ENCODE assay signal across 8 mouse cellular contexts in genomic region chr19:60730281-60730852, GRCm38 (mm10). TPM values are rescaled to one million over a fixed set of nuclear protein-coding genes. Genes with fewer than 3 reads are reported as not detected.
DNase-seq lines count a peak whose midpoint lies in the region; ATAC-seq and TF ChIP-seq lines count a peak whose summit lies in the region.
"Had no signal": no experiment of that assay in that cellular context is flagged by ENCODE, and none has a peak within 500 bp of the region (broad histone marks: within the 10 kb centered on the region; RNA-seq: fewer than 3 reads in every experiment).

No protein-coding gene starts in this region.

- H3K4me1 ChIP-seq in neural tube, embryonic 15.5 days = no peaks in the 10 kb centered on the region
- no peaks in the 10 kb centered on the region for H3K4me1 ChIP-seq in intestine, postnatal 0 days (replicated peaks; ENCODE audit: control insufficient read depth, insufficient read depth, low read length)
- H3K4me1 ChIP-seq: stomach, embryonic 15.5 days had no signal

- no peak for ATAC-seq in neural tube, embryonic 15.5 days (ENCODE audit: low FRiP score)
- ATAC-seq in intestine, postnatal 0 days = no peak

- DNase-seq in neural tube, embryonic 10.5 days (ENCODE audit: extremely low spot score, low spot score) = peak; percentile 41
- peak; percentile 80 for DNase-seq in ZHBTc4 (ENCODE audit: low read depth, low spot score)
- peak; percentile 58 to 60 for DNase-seq in cerebellum, postnatal 14 days
- peak; percentile 34 for DNase-seq in lung, postnatal 10 days
- DNase-seq in testis, postnatal 10 days (ENCODE audit: low spot score) = peak; percentile 48

- H3K36me3 ChIP-seq in neural tube, embryonic 15.5 days = no peaks in the 10 kb centered on the region
- no peaks in the 10 kb centered on the region for H3K36me3 ChIP-seq in intestine, postnatal 0 days (ENCODE audit: control insufficient read depth, insufficient read depth)
- H3K36me3 ChIP-seq: stomach, embryonic 15.5 days had no signal

- no peak overlapping the region for H3K27ac ChIP-seq in neural tube, embryonic 15.5 days (replicated peaks)
- no peak overlapping the region for H3K27ac ChIP-seq in intestine, postnatal 0 days (ENCODE audit: low read depth, low read length)
- H3K27ac ChIP-seq: stomach, embryonic 15.5 days had no signal

- H3K9ac ChIP-seq in neural tube, embryonic 15.5 days (replicated peaks) = no peak overlapping the region
- H3K9ac ChIP-seq in intestine, postnatal 0 days (ENCODE audit: low read depth, low read length) = no peak overlapping the region
- H3K9ac ChIP-seq: stomach, embryonic 15.5 days had no signal

- H3K4me2 ChIP-seq in neural tube, embryonic 15.5 days = no peak overlapping the region
- H3K4me2 ChIP-seq in intestine, postnatal 0 days (replicated peaks; ENCODE audit: low read depth) = no peak overlapping the region
- H3K4me2 ChIP-seq: stomach, embryonic 15.5 days had no signal

- H3K9me3 ChIP-seq in neural tube, embryonic 15.5 days (replicated peaks) = no peaks in the 10 kb centered on the region
- no peaks in the 10 kb centered on the region for H3K9me3 ChIP-seq in intestine, postnatal 0 days (ENCODE audit: control insufficient read depth)
- H3K9me3 ChIP-seq: stomach, embryonic 15.5 days had no signal

- peak; percentile 77 for TF ChIP-seq CTCF in intestine, postnatal 0 days (IDR thresholded peaks at IDR 0.05; ENCODE audit: low read depth)

- H3K4me3 ChIP-seq in neural tube, embryonic 15.5 days (replicated peaks) = no peak overlapping the region
- H3K4me3 ChIP-seq in intestine, postnatal 0 days (ENCODE audit: low read depth, low read length) = no peak overlapping the region
- H3K4me3 ChIP-seq: stomach, embryonic 15.5 days had no signal

- H3K27me3 ChIP-seq in neural tube, embryonic 15.5 days (replicated peaks) = no peaks in the 10 kb centered on the region; the same call in 1 of the 2 replicates
- no peaks in the 10 kb centered on the region for H3K27me3 ChIP-seq in intestine, postnatal 0 days (replicated peaks; ENCODE audit: control insufficient read depth, insufficient read depth, low read length)
- H3K27me3 ChIP-seq: stomach, embryonic 15.5 days had no signal

- 58% methylated on average over 2 of the region's 2 CpGs for WGBS in neural tube, embryonic 15.5 days
- WGBS in intestine, postnatal 0 days = 50% methylated on average over 2 of the region's 2 CpGs

RNA-seq across cellular contexts. Expression of gene Nanos1, which starts 25.4 kb away (rescaled TPM):
- 12.8 and 15.5 TPM in 2 replicates for polyA plus RNA-seq in neural tube, embryonic 15.5 days (2015; fragmentation: Nextera tagmentation; extraction: Ambion mirVana)
- polyA plus RNA-seq in intestine, postnatal 0 days (2015; fragmentation: Nextera tagmentation; extraction: Ambion mirVana) = 0.60 and 0.67 TPM in 2 replicates
